Mouse (Mus musculus) heart, adult 9 months (tissue): ENCODE data around the gene Gprc5c.
A peak's percentile ranks its signal among the peaks of the same experiment; 100 is the strongest.

Experiments used
- DNase-seq, 2 experiments: peaks; one replicate each; pipeline ENCODE4 v3.0.0; 2022; ENCODE audit warnings: low spot score in 2 of 2

The Gprc5c gene

DNA sequence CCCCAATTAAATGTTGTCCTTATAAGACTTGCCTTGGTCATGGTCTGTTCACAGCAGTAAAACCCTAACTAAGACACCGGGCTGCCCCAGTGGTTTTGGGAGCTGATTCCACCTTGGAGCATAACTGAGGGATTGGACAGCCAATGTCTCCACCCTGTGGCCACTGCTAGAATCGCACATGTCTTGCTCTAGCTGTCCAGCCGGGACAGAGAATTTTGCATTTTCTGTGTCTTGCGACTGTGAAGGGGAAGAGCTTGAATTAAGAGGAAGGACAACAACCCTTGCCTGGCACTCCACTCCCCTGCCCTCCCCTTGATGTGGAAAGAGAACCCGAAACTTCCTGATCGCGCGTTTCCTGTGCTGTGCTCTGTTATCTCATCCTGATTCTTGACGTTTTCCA is 61.9 kb downstream of the Gprc5c start:
- peak; percentile 63 to 68 for DNase-seq

DNA sequence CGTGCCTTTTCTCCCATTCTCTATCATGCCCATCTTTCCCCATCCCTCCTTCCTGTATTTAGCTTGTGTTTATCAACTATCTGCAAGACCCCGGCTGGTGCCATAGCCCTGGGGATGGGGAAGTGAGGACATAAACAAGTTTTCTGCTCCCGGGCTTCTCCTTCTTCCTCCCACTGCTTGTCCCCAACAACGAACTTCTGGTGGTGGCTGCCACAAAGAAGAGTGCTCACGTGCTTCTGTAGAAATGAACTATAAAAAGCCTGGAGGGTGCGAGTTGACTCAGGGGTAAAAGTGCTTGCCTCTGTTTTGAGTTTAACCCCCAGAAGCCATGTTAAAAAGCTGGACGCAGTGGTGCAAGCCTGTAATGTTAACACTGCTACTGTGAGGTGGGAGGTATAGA is 64.0 kb downstream of the Gprc5c start:
- DNase-seq = peak; percentile 32 to 47

DNA sequence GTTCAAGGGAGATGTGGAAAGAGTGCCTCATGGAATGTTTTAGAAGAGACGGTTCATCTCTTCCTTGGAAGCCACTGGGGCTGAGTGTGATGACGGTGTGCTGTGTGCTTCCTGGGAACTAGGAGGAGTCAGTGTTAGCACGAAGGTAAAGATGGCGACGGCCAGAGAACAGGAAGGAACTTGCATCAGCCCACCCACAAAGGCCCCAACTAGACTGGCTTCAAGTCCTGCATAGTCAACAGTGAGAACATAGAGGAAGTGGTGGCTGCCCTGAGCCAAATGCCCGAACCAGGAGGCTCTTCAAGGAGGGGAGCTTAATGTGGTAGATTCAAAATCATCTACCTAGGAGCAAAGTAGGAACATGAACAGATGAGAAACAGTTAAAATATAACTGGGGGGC is 66.2 kb downstream of the Gprc5c start:
- no peak for DNase-seq
